31 mouse cellular contexts compared by ENCODE assay signal in genomic region chr12:14186689-14187195, GRCm38 (mm10). TPM values are rescaled to one million over a fixed set of nuclear protein-coding genes. Genes with fewer than 3 reads are reported as not detected.
"Had no signal": no experiment of that assay in that cellular context is flagged by ENCODE, and none has a peak within 500 bp of the region (broad histone marks: within the 10 kb centered on the region; RNA-seq: fewer than 3 reads in every experiment).

No protein-coding gene starts in this region.

- ATAC-seq: liver, embryonic 12.5 days; liver, postnatal 0 days; lung, postnatal 0 days; midbrain, embryonic 13.5 days; midbrain, embryonic 15.5 days; midbrain, embryonic 16.5 days had no signal

- H3K4me3 ChIP-seq: limb, embryonic 10.5 days; limb, embryonic 12.5 days; limb, embryonic 13.5 days; limb, embryonic 15.5 days; liver, embryonic 12.5 days; liver, embryonic 13.5 days; liver, embryonic 15.5 days; lung, embryonic 15.5 days; megakaryocyte, embryonic 14.5 days; midbrain, embryonic 10.5 days; midbrain, embryonic 12.5 days; midbrain, embryonic 13.5 days; midbrain, embryonic 15.5 days; myocyte had no signal

- H3K27me3 ChIP-seq: limb, embryonic 12.5 days; limb, embryonic 13.5 days; limb, embryonic 15.5 days; liver, embryonic 12.5 days; liver, embryonic 13.5 days; liver, embryonic 15.5 days; lung, embryonic 15.5 days; megakaryocyte, embryonic 14.5 days; midbrain, embryonic 12.5 days; midbrain, embryonic 13.5 days; midbrain, embryonic 15.5 days had no signal

- H3K4me1 ChIP-seq: limb, embryonic 10.5 days; limb, embryonic 12.5 days; limb, embryonic 13.5 days; limb, embryonic 15.5 days; liver, embryonic 12.5 days; liver, embryonic 13.5 days; liver, embryonic 15.5 days; lung, embryonic 15.5 days; megakaryocyte, embryonic 14.5 days; midbrain, embryonic 10.5 days; midbrain, embryonic 12.5 days; midbrain, embryonic 13.5 days; midbrain, embryonic 15.5 days had no signal

- H3K27ac ChIP-seq: limb, embryonic 10.5 days; limb, embryonic 12.5 days; limb, embryonic 13.5 days; limb, embryonic 15.5 days; liver, embryonic 12.5 days; liver, embryonic 13.5 days; liver, embryonic 14.5 days; liver, embryonic 15.5 days; lung, embryonic 15.5 days; macrophage; midbrain, embryonic 10.5 days; midbrain, embryonic 12.5 days; midbrain, embryonic 13.5 days; midbrain, embryonic 15.5 days had no signal

- H3K9ac ChIP-seq: limb, embryonic 12.5 days; limb, embryonic 13.5 days; limb, embryonic 15.5 days; liver, embryonic 12.5 days; liver, embryonic 13.5 days; liver, embryonic 14.5 days; liver, embryonic 15.5 days; liver, postnatal 0 days; lung, embryonic 14.5 days; lung, embryonic 15.5 days; midbrain, embryonic 12.5 days; midbrain, embryonic 13.5 days; midbrain, embryonic 15.5 days had no signal

- DNase-seq: left cerebral cortex, postnatal 4 days; liver; liver, embryonic 13.5 days; liver, postnatal 0 days; lung, adult 18-20 months; lung, adult 2 months; lung, embryonic 14.5 days; lung, postnatal 10 days; lung, postnatal 14 days; lung, postnatal 36 days; lung, postnatal 4 days; midbrain, embryonic 14.5 days had no signal

- H3K9me3 ChIP-seq: limb, embryonic 10.5 days; limb, embryonic 12.5 days; limb, embryonic 13.5 days; limb, embryonic 15.5 days; liver, embryonic 12.5 days; liver, embryonic 13.5 days; liver, embryonic 15.5 days; lung, embryonic 15.5 days; megakaryocyte, embryonic 14.5 days; midbrain, embryonic 10.5 days; midbrain, embryonic 12.5 days; midbrain, embryonic 13.5 days; midbrain, embryonic 15.5 days had no signal

- H3K36me3 ChIP-seq: limb, embryonic 10.5 days; limb, embryonic 12.5 days; limb, embryonic 13.5 days; limb, embryonic 15.5 days; liver, embryonic 12.5 days; liver, embryonic 13.5 days; liver, embryonic 15.5 days; lung, embryonic 15.5 days; midbrain, embryonic 10.5 days; midbrain, embryonic 12.5 days; midbrain, embryonic 13.5 days; midbrain, embryonic 15.5 days had no signal

- H3K4me2 ChIP-seq: limb, embryonic 12.5 days; limb, embryonic 13.5 days; limb, embryonic 15.5 days; liver, embryonic 11.5 days; liver, embryonic 12.5 days; liver, embryonic 13.5 days; liver, embryonic 15.5 days; lung, embryonic 14.5 days; lung, embryonic 15.5 days; midbrain, embryonic 11.5 days; midbrain, embryonic 12.5 days; midbrain, embryonic 13.5 days; midbrain, embryonic 15.5 days had no signal

RNA-seq across cellular contexts. Expression of gene Fam84a, which starts 34.9 kb away (rescaled TPM):
- polyA plus RNA-seq: macrophage had no signal
